Mouse (Mus musculus) embryo, embryonic 10.5 days (tissue): ENCODE measurements around the gene Cntd1.
A peak's percentile ranks its signal among the peaks of the same experiment; 100 is the strongest.

ENCODE experiments used
- DNase-seq: peaks from one replicate; pipeline ENCODE4 v3.0.0-alpha.2; 2015; ENCODE audit warnings: low spot score

Cntd1 gene

DNA sequence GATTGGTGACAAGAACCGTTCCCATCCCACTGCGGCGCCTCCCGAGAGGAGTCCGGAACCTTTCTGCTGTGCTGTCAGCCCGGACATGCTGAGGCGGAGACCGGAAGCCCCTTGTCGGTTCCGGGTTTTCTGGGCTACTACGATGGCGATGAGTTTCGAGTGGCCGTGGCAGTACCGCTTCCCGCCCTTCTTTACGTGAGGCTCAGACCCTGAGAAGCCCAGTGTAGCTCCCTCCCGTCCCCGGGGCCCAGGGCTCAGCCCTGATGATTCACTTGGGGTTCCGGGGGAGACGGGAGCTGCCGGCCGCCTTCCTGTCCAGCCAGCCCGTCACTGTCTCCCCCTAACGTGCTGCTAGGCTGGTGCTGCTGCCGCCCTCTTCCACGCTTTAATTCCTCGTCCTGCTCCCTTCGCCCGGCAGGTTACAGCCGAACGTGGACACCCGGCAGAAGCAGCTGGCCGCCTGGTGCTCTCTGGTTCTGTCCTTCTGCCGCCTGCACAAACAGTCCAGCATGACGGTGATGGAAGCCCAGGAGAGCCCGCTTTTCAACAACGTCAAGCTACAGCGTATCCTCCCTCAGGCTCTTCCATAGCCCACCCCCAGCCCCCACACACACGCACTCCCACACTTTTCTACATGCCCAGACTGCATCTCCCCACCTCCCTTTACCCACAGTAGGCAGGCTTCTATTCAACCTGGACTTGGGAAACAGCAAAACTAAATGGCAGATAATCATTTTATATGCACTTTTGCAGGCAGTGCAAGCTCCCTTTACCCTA lies 25.0 kb upstream of the Cntd1 start, which contains the start of gene Vps25:
TSS of gene Vps25 (plus strand) at position 95 of the 777 bp plus-strand sequence.
- DNase-seq: peak; percentile 92

DNA sequence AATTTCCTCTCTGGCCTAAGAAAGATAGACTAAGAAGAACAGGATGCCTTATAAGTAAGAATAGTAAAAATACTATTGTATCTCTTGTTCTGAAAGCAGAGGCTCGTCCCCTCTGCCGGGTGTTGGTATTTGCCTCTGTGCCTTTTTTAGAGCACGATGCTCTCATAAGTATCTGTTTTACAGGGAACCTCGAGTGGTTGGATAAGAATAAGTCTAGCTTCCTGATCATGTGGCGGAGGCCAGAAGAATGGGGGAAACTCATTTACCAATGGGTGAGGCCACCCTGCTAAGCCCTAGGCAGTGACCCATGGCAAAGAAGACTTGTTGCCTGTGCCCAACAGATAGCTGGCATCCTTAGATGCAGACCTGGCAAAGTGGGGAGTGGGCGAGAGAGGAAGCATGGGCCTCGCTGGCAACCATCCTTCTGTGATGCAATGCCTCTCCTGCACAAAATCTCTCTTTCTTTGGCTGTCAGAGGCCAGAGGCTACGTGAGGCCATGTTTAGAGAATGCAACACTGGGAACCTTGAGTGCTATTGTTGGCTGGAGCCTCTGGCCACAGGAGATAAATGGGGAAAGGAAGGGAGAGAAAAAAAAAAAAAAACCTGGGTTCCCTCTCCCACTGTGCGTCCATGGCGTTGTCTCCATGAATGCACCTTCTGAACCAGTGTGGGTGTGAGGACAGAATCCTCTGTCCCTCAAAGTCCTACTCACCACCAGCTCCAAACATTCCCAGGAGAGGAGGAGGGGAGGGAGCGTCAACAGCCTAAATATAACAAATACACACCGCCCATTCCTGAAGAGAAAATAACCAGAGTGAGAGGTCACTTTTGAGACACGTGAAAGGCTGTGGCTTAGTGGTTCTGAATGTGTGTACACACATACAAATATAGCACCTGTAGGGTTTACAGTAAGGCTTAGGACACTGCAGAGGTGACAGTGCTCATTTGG lies 22.7 kb upstream of the Cntd1 start:
- no peak for DNase-seq

DNA sequence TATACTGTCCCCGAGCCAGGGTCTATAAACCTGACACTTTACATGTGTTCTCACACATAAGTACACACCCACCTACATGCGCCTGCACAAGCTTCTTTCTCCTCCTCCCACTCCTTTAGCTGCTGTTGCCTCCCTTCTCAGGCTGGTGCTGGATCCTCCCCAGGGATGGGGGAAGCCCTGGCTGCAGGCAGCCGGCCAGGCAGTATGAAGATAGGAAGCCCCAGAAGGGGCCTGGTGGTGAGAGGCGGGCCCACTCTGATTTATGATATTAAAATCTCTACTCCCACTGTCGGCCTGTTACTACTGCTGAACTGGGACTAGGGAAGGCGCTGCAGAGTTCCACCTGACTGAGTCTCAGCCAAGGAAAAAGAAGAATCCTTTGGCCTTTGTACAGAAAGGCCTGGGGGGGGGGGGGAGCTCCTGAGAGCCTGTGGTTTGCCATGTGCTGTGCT lies 19.5 kb upstream of the Cntd1 start:
- no peak for DNase-seq

GRCm38 (mm10) chr11:101259948-101260825 lies 18.6 kb upstream of the Cntd1 start, which contains the start of gene Wnk4:
Wnk4 (plus strand) TSS chr11:101260567.
- DNase-seq: peak; percentile 74

GRCm38 (mm10) chr11:101260826-101261380 lies 17.9 kb upstream of the Cntd1 start:
- DNase-seq: no peak

DNA sequence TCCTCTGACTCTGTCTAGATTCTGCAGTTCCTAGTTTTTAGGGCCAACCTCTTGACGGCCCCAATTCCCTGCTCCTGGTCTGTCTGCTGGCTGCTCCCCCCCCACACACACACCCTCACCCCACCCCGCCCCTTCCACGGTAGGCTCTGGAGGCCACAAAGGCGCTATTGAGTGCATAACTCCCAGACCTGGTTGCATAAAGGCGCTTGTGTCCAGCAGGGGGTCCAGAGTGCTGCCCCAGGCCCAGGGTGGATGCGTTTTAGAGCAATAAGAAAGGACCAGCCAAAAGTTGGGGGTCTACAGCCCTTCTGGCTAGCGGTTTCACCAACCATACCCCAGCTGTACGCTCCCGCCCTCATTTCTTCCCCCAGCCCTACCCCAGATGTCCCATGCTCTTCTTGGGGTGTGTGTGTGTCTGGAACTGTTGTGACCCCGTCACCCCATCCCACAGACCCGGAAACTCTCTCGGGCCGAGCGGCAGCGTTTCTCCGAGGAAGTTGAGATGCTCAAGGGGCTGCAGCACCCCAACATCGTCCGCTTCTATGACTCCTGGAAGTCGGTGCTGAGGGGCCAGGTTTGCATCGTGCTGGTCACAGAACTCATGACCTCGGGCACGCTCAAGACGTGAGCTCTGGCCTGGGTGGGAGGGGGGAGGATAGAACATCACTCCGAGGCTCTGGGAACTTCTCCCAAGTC lies 16.4 kb upstream of the Cntd1 start:
- DNase-seq: peak; percentile 56

DNA sequence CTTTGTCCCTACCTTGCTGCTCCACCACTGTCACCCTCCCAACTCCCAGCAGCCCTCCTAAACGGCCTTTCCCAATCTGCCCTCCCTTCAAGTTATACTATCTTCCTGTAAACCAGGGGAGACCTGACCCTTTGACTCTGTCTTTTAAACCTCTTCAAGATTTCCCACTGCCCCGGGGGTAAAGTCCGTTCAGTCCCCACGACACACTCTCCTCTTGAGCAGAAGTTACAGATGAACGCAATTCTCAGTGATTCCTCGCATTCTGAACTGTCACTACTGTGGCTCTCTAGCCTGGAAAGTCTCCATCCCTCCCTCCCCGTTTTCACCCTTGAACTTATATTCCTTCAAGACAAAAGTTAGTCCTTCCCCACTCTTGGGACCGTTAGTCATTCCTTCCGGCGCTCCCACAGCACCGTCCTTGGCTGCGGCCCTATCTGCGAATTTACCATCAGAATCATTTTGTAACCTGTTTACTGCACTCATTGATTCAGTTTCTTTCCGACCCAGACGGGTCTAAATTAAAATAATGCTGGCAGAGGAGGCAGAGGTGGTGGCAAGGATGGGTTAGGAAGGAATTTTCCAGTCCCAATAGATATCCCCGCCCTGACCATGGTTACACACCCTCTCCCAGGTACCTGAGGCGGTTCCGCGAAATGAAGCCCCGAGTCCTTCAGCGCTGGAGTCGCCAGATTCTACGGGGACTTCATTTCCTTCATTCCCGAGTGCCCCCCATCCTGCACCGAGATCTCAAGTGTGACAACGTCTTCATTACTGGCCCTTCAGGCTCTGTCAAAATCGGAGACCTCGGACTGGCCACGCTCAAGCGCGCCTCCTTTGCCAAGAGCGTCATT lies 15.4 kb upstream of the Cntd1 start:
- DNase-seq: peak; percentile 47

GRCm38 (mm10) chr11:101263989-101264280 lies 14.9 kb upstream of the Cntd1 start:
- peak; percentile 50 for DNase-seq

DNA sequence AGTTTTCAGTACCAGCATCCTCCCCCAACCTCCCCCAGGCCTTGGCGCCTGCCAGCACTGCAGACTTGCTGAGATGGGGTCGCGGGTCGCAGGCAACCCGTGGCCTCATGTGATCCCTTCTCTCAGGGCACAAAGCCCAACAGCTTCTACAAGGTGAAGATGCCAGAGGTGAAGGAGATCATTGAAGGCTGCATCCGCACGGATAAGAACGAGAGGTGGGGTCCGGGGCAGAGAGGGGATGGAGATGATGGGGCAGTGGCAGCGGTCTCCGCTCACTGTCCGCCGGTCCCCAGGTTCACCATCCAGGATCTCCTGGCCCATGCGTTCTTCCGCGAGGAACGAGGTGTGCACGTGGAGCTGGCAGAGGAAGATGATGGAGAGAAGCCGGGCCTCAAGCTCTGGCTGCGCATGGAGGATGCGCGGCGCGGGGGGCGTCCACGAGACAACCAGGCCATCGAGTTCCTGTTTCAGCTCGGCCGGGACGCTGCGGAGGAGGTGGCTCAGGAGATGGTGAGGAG lies 13.8 kb upstream of the Cntd1 start:
- peak; percentile 64 for DNase-seq

GRCm38 (mm10) chr11:101265906-101266305 lies 12.9 kb upstream of the Cntd1 start:
- no peak for DNase-seq

DNA sequence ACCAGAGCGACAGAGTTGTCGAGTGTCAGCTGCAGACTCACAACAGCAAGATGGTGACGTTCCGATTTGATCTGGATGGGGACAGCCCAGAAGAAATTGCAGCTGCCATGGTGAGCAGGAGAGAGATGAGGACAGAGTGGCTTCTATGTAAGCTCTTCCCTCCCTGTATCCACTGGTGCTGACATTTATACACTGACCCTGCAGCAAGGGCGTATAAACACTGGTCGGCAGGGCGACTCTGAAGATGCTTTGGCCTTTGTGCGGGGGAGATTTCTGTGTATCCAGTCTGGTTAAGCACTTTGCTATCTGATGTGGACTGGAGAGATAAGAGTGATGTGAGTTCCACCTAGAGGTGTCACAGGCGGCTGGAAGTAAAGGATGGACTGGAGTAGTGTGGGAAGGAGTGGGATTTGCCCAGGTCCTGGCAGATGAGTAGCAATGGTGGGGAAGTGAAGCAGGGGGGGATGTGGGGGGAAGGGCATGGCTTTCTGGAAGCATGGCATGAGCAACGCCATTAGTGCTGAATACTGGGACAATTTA lies 9.2 kb upstream of the Cntd1 start:
- DNase-seq: peak; percentile 62

GRCm38 (mm10) chr11:101272446-101272845 lies 6.4 kb upstream of the Cntd1 start:
- no peak for DNase-seq

DNA sequence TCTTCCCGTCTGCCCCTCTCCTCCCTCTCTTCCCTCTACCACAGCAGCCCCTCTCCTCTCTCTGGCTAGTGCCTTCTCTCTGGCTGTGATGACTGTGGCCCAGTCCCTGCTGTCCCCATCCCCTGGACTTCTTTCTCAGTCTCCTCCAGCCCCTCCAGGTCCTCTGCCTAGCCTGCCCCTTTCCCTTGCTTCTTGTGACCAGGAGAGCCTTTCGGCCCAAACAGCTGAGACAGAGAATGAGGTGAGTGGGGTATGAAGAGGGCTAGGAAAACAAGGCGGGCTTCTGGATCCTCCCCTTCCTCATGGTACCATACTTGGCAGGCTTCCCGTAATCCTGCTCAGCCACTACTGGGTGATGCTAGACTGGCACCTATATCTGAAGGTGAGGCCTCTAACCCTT lies 3.5 kb upstream of the Cntd1 start:
- no peak for DNase-seq

DNA sequence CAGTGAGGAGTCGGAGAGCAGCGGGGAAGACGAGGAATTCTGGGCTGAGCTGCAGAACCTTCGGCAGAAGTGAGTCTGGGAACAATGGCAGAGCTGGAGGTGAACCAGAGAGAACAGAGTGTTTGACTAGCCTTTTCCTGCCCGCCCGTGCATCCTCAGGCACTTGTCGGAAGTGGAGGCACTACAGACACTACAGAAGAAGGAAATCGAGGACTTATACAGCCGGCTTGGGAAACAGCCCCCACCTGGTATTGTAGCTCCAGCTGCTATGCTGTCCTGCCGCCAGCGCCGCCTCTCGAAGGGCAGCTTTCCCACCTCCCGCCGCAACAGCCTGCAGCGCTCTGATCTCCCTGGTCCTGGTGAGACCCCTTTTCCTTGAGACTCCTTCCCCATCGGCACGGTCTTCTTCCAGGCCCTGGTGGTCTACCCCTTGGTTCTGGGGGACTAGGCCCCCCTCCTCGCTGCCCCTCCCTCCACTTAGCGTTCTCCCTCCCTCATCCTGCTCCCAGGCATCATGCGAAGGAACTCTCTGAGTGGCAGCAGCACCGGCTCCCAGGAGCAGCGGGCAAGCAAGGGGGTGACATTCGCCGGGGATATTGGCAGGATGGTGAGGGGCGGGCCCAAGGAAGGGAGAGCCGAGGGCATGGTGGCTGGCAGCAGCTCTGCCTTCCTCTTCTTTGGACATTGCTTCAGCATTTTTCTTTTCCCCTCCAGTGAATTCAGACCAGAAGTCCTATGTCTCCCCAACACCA lies 2.3 kb upstream of the Cntd1 start:
- no peak for DNase-seq

- no peak for DNase-seq
Measured at GRCm38 (mm10) chr11:101277381-101278222, 1.2 kb upstream of the Cntd1 start.

DNA sequence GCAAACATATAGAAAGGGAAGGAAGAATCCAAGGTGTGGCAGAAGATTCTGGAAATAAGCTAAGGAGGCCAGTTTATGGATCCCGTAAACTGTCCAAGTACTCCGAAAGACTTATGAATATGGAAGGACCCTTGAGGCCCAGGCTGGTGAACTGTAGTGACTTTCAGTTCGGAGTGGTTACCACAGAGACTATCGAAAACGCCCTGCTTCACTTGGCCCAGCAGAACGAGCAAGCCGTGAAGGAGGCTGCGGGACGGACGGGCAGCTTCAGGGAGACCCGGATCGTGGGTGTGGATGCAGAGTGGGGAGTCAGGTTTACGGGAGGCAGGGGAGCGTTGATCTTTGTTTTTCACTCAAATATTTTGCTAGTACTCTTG lies 369 bp downstream of the Cntd1 start:
- no peak for DNase-seq

DNA sequence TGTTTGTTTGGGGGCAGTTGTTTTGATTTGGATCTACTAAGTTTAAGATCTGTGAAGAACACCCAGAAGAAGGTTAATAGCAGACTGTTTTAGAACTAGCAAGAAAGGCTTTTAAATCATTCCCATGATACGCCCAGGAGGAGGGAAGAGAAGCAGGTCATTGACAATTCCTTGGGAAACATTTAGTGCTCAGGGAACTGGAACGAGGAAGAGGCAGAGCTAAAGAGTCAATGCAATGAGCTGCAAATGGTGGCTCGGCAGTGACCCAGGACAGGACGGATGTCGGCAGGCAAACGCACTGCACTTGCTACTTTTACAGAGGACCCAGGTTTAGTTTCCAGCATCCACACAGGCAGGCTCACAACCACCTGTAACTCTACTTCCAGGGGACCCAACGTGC lies 2.0 kb downstream of the Cntd1 start:
- DNase-seq: no peak

GRCm38 (mm10) chr11:101282896-101283295 lies 4.1 kb downstream of the Cntd1 start:
- DNase-seq: no peak
